Mouse (Mus musculus): ENCODE measurements around the gene Psmd12. TPM values are rescaled to one million over a fixed set of nuclear protein-coding genes. Genes with fewer than 3 reads are reported as not detected.

Gene Psmd12
- polyA plus RNA-seq, 1 experiment from 2014 or later = 201 TPM

- H3K27ac ChIP-seq (ENCODE audit: low read depth, low read length) = no peak overlapping the region
- H3K9ac ChIP-seq (ENCODE audit: low read depth, low read length) = no peak overlapping the region
- peaks cover 11% of the 10 kb centered on the region; the same call in 1 of the 2 replicates for H3K4me1 ChIP-seq (ENCODE audit: control insufficient read depth, insufficient read depth, low read length)
- peak overlapping the region; percentile 99 for H3K4me2 ChIP-seq (replicated peaks; ENCODE audit: low read depth, low read length)
- H3K27me3 ChIP-seq (ENCODE audit: control insufficient read depth, insufficient read depth, low read length) = no peaks in the 10 kb centered on the region
- 27% methylated on average over 13 of the region's 13 CpGs for WGBS
- peak overlapping the region; percentile 96; the same call in 1 of the 2 replicates for H3K4me3 ChIP-seq (ENCODE audit: low read length)
- ATAC-seq (ENCODE audit: low FRiP score, low TSS enrichment) = no peak
- peaks cover 11% of the 10 kb centered on the region; the same call in 1 of the 2 replicates for H3K36me3 ChIP-seq (ENCODE audit: control insufficient read depth, insufficient read depth, low read length)
- no peaks in the 10 kb centered on the region for H3K9me3 ChIP-seq (ENCODE audit: control insufficient read depth, low read length)
Measured at GRCm38 (mm10) chr11:107545747-107546476, 66.6 kb downstream of the Psmd12 start.

GRCm38 (mm10) chr11:107546667-107547301, 67.5 kb downstream of the Psmd12 start:
- H3K27me3 ChIP-seq (ENCODE audit: control insufficient read depth, insufficient read depth, low read length) = no peaks in the 10 kb centered on the region
- H3K27ac ChIP-seq (ENCODE audit: low read depth, low read length) = peak overlapping the region; percentile 79
- H3K4me2 ChIP-seq (replicated peaks; ENCODE audit: low read depth, low read length) = peak overlapping the region; percentile 99
- peaks cover 19% of the 10 kb centered on the region; the same call in 1 of the 2 replicates for H3K36me3 ChIP-seq (ENCODE audit: control insufficient read depth, insufficient read depth, low read length)
- H3K9me3 ChIP-seq (ENCODE audit: control insufficient read depth, low read length) = no peaks in the 10 kb centered on the region
- ATAC-seq (ENCODE audit: low FRiP score, low TSS enrichment) = peak; percentile 65
- WGBS = under 1% methylated on average over 37 of the region's 37 CpGs
- H3K4me1 ChIP-seq (ENCODE audit: control insufficient read depth, insufficient read depth, low read length) = peaks cover 11% of the 10 kb centered on the region; the same call in 1 of the 2 replicates
- H3K9ac ChIP-seq (ENCODE audit: low read depth, low read length) = peak overlapping the region; percentile 89
- H3K4me3 ChIP-seq (ENCODE audit: low read length) = peak overlapping the region; percentile 96

- Histone ChIP-seq H3K27me3 (ENCODE audit: control insufficient read depth, insufficient read depth, low read length) (no peaks in the 10 kb centered on the region), H3K36me3 (ENCODE audit: control insufficient read depth, insufficient read depth, low read length) (peaks cover 25% of the 10 kb centered on the region; the same call in 1 of the 2 replicates), H3K4me1 (ENCODE audit: control insufficient read depth, insufficient read depth, low read length) (peaks cover 11% of the 10 kb centered on the region; the same call in 1 of the 2 replicates), H3K9me3 (ENCODE audit: control insufficient read depth, low read length) (no peaks in the 10 kb centered on the region), H3K4me3 (ENCODE audit: low read length) (peak within 1 kb of the TSS; percentile 96), H3K9ac (ENCODE audit: low read depth, low read length) (peak within 1 kb of the TSS; percentile 89), H3K4me2 (replicated peaks; ENCODE audit: low read depth, low read length) (peak within 1 kb of the TSS; percentile 99), H3K27ac (ENCODE audit: low read depth, low read length) (peak within 1 kb of the TSS; percentile 79)
- WGBS = under 1% methylated on average over 56 of the region's 70 CpGs
- ATAC-seq (ENCODE audit: low FRiP score, low TSS enrichment) = peak; percentile 85
Measured at GRCm38 (mm10) chr11:107547351-107548203, 68.3 kb downstream of the Psmd12 start, which contains the start of gene Helz. TSS of gene Helz (plus strand) at chr11:107547930.

- Histone ChIP-seq H3K9ac (ENCODE audit: low read depth, low read length) (peak overlapping the region; percentile 89), H3K36me3 (ENCODE audit: control insufficient read depth, insufficient read depth, low read length) (peaks cover 30% of the 10 kb centered on the region; the same call in 1 of the 2 replicates), H3K4me2 (replicated peaks; ENCODE audit: low read depth, low read length) (peak overlapping the region; percentile 99), H3K27me3 (ENCODE audit: control insufficient read depth, insufficient read depth, low read length) (no peaks in the 10 kb centered on the region), H3K4me3 (ENCODE audit: low read length) (peak overlapping the region; percentile 96), H3K27ac (ENCODE audit: low read depth, low read length) (peak overlapping the region; percentile 79), H3K4me1 (ENCODE audit: control insufficient read depth, insufficient read depth, low read length) (peaks cover 11% of the 10 kb centered on the region; the same call in 1 of the 2 replicates), H3K9me3 (ENCODE audit: control insufficient read depth, low read length) (no peaks in the 10 kb centered on the region)
- WGBS = 13% methylated on average over 18 of the region's 39 CpGs
- ATAC-seq (ENCODE audit: low FRiP score, low TSS enrichment) = peak; percentile 28
Measured at GRCm38 (mm10) chr11:107548204-107548975, 69.1 kb downstream of the Psmd12 start.

Other genes starting within 250 kb of the Psmd12 start
- 15.2 and 19.4 TPM in 2 replicates for gene Pitpnc1, start 8.8 kb upstream of the Psmd12 start, polyA plus RNA-seq (2014; fragmentation: Nextera tagmentation; extraction: Ambion mirVana)
- gene Helz, start 68.4 kb downstream of the Psmd12 start, polyA plus RNA-seq (2014; fragmentation: Nextera tagmentation; extraction: Ambion mirVana) = 19.0 and 29.8 TPM in 2 replicates
- gene Cacng1, start 237.0 kb downstream of the Psmd12 start, polyA plus RNA-seq (2014; fragmentation: Nextera tagmentation; extraction: Ambion mirVana) = 0.36 TPM in 1 of 2 replicates, not detected in the other